Mouse (Mus musculus) lung, embryonic 15.5 days (tissue): ENCODE results near the gene Unc119b. TPM values are rescaled to one million over a fixed set of nuclear protein-coding genes. Genes with fewer than 3 reads are reported as not detected.

Experiments
- polyA plus RNA-seq: library from polyadenylated mRNA; unstranded; fragments of >200 nt; fragmentation: Nextera tagmentation; extraction: Ambion mirVana; gene quantifications from 2 replicates; pipeline ENCODE4 v1.2.1, GENCODE M21; 2015

The Unc119b gene
- polyA plus RNA-seq, 1 experiment from 2014 or later: 41.0 TPM

Other genes with a start within 250 kb of the Unc119b start
- 6.2 and 9.2 TPM in 2 replicates for gene Oasl2, start 238.0 kb downstream of the Unc119b start, polyA plus RNA-seq
- 0.70 and 1.2 TPM in 2 replicates for gene Oasl1, start 211.7 kb downstream of the Unc119b start, polyA plus RNA-seq
- gene 2210016L21Rik, start 192.8 kb downstream of the Unc119b start, polyA plus RNA-seq: 47.1 and 49.3 TPM in 2 replicates
- 0.15 TPM in 1 of 2 replicates, not detected in the other for gene Hnf1a, start 163.9 kb downstream of the Unc119b start, polyA plus RNA-seq
- gene Sppl3, start 123.8 kb downstream of the Unc119b start, polyA plus RNA-seq: 19.0 and 25.2 TPM in 2 replicates
- 26.9 and 32.3 TPM in 2 replicates for gene Gm10401, start 36.7 kb downstream of the Unc119b start, polyA plus RNA-seq
- 76.3 and 76.4 TPM in 2 replicates for gene Acads, start 15.6 kb downstream of the Unc119b start, polyA plus RNA-seq
- gene Mlec, start 23.2 kb upstream of the Unc119b start, polyA plus RNA-seq: 75.4 and 77.0 TPM in 2 replicates
- 1.4 and 2.1 TPM in 2 replicates for gene Cabp1, start 59.4 kb upstream of the Unc119b start, polyA plus RNA-seq
- 105 and 112 TPM in 2 replicates for gene Pop5, start 100.9 kb upstream of the Unc119b start, polyA plus RNA-seq
- 141 and 150 TPM in 2 replicates for gene Rnf10, start 137.9 kb upstream of the Unc119b start, polyA plus RNA-seq
- gene Coq5, start 144.7 kb upstream of the Unc119b start, polyA plus RNA-seq: 37.6 and 40.4 TPM in 2 replicates
- 1,439 and 1,513 TPM in 2 replicates for gene Dynll1, start 166.0 kb upstream of the Unc119b start, polyA plus RNA-seq
- 262 and 286 TPM in 2 replicates for gene Srsf9, start 192.2 kb upstream of the Unc119b start, polyA plus RNA-seq
- 20.7 and 24.2 TPM in 2 replicates for gene Gatc, start 206.2 kb upstream of the Unc119b start, polyA plus RNA-seq
- gene Triap1, start 206.2 kb upstream of the Unc119b start, polyA plus RNA-seq: 65.4 and 66.0 TPM in 2 replicates
- 891 and 915 TPM in 2 replicates for gene Cox6a1, start 214.0 kb upstream of the Unc119b start, polyA plus RNA-seq